Mouse (Mus musculus) mesoderm, embryonic 11.5 days (tissue): Measurements from ENCODE around the gene Atp1a2.
"Not testable (repeated sequence)": the region's sequence is repeated elsewhere in the genome, so short reads cannot be mapped to it uniquely, and the experiment has no call there.

Experiments
- DNase-seq: peaks from one replicate; pipeline ENCODE4 v3.0.0-alpha.2; 2012; ENCODE audit warnings: low read depth, low spot score

Gene Atp1a2

GRCm38 (mm10) chr1:172273386-172273785 lies 24.5 kb downstream of the Atp1a2 start:
- no peak for DNase-seq

- DNase-seq: no peak
Measured at GRCm38 (mm10) chr1:172271765-172272164, 26.1 kb downstream of the Atp1a2 start.

GRCm38 (mm10) chr1:172271208-172271607 lies 26.7 kb downstream of the Atp1a2 start:
- DNase-seq: no peak

- DNase-seq: no peak
Measured at GRCm38 (mm10) chr1:172261477-172262078, 36.3 kb downstream of the Atp1a2 start, which contains the start of gene Igsf8. TSS of gene Igsf8 (plus strand) at chr1:172261641.

- no peak for DNase-seq
Measured at GRCm38 (mm10) chr1:172258314-172258713, 39.5 kb downstream of the Atp1a2 start, which contains the start of gene Atp1a4. TSS of gene Atp1a4 (minus strand) at chr1:172258414.

GRCm38 (mm10) chr1:172247679-172248078 lies 50.2 kb downstream of the Atp1a2 start:
- DNase-seq: peak; percentile 35

GRCm38 (mm10) chr1:172247216-172247615 lies 50.6 kb downstream of the Atp1a2 start:
- no peak for DNase-seq

- DNase-seq: not testable (repeated sequence)
Measured at GRCm38 (mm10) chr1:172244645-172245044, 53.2 kb downstream of the Atp1a2 start.

GRCm38 (mm10) chr1:172243547-172244205 lies 54.2 kb downstream of the Atp1a2 start:
- no peak for DNase-seq

GRCm38 (mm10) chr1:172242401-172242800 lies 55.5 kb downstream of the Atp1a2 start:
- peak; percentile 23 for DNase-seq

- peak; percentile 51 for DNase-seq
Measured at GRCm38 (mm10) chr1:172240945-172241708, 56.7 kb downstream of the Atp1a2 start.

GRCm38 (mm10) chr1:172229215-172229614 lies 68.6 kb downstream of the Atp1a2 start:
- DNase-seq: no peak

- DNase-seq: no peak
Measured at GRCm38 (mm10) chr1:172228209-172228608, 69.7 kb downstream of the Atp1a2 start.
